Mouse (Mus musculus) gastrocnemius, adult 2 months (tissue): ENCODE data around the gene Idh3g. TPM values are rescaled to one million over a fixed set of nuclear protein-coding genes. Genes with fewer than 3 reads are reported as not detected.

Experiments used
- DNase-seq: peaks from one replicate; pipeline ENCODE4 v3.0.0; 2022
- H3K27ac ChIP-seq: fragments of 200-600 bp; 2 replicates; pipeline ENCODE4 v1.8.1; 2022; ENCODE audit warnings: mild to moderate bottlenecking
- H3K4me3 ChIP-seq: fragments of 200-600 bp; 2 replicates; pipeline ENCODE4 v1.8.1; 2022; ENCODE audit warnings: mild to moderate bottlenecking, moderate library complexity
- CTCF ChIP-seq: fragments of 200-600 bp; IDR thresholded peaks from 2 replicates; pipeline ENCODE4 v1.8.1; 2022; ENCODE audit warnings: antibody characterized with exemption, mild to moderate bottlenecking, moderate library complexity
- intact Hi-C: fragments of 180-260 bp; cut with DNase I; formaldehyde crosslinking; loops from one replicate; pipeline ENCODE4 v1.15.1; 2025
- long read RNA-seq, 2 experiments: library from polyadenylated mRNA; stranded (forward); transcript quantifications; one replicate each; pipeline ENCODE4 v2.0.0; 2021
- total RNA-seq, 2 experiments: library from RNA; stranded (reverse); gene quantifications; 2 replicates each; pipeline ENCODE4 v1.2.3; 2021

The Idh3g gene
- total RNA-seq = 100 to 1,000 TPM; 384 to 433 TPM
- long read RNA-seq, experiment 1, partial matches to known transcripts = 14 of 293 reads
- long read RNA-seq, experiment 1, other reads (novel, unspliced or antisense) = 279 of 293 reads
- long read RNA-seq, experiment 2, partial matches to known transcripts = 10 of 393 reads
- long read RNA-seq, experiment 2, other reads (novel, unspliced or antisense) = 382 of 393 reads

- intact Hi-C loops = loop anchor here (5.0 kb wide), 3 partner anchors 69 to 176 kb away; partner anchors contain the start of genes Abcd1, Bcap31 and Slc6a8
- peak; percentile 94 for DNase-seq
- TF ChIP-seq CTCF = peak; percentile 51
- Histone ChIP-seq H3K27ac (peak within 1 kb of the TSS; percentile 98), H3K4me3 (peak within 1 kb of the TSS; percentile 87)
These were observed at the start of gene Idh3g, which contains the start of gene Ssr4 for GRCm38 (mm10) chrX:73786364-73787224. Idh3g (minus strand) TSS chrX:73786897. Ssr4 (plus strand) TSS chrX:73787028.

GRCm38 (mm10) chrX:73835731-73836130 lies 49.0 kb upstream of the Idh3g start:
- Histone ChIP-seq H3K27ac (no peak overlapping the region), H3K4me3 (no peak overlapping the region)
- intact Hi-C loops = no loop called here
- no peak for DNase-seq
- TF ChIP-seq CTCF = no peak

GRCm38 (mm10) chrX:73824185-73825151 lies 37.8 kb upstream of the Idh3g start, which contains the start of gene Pdzd4:
Pdzd4 (minus strand) TSS chrX:73824969.
- intact Hi-C loops = no loop called here
- Histone ChIP-seq H3K27ac (peak within 1 kb of the TSS; percentile 58), H3K4me3 (peak within 1 kb of the TSS; percentile 81)
- TF ChIP-seq CTCF = no peak
- peak; percentile 65 for DNase-seq

GRCm38 (mm10) chrX:73823747-73824146 lies 37.0 kb upstream of the Idh3g start:
- intact Hi-C loops = no loop called here
- H3K4me3 ChIP-seq = peak overlapping the region; percentile 81
- H3K27ac ChIP-seq = no peak overlapping the region
- no peak for DNase-seq
- TF ChIP-seq CTCF = no peak

GRCm38 (mm10) chrX:73816596-73817314 lies 30.1 kb upstream of the Idh3g start:
- H3K27ac ChIP-seq = no peak overlapping the region
- H3K4me3 ChIP-seq = no peak overlapping the region
- TF ChIP-seq CTCF = no peak
- no peak for DNase-seq
- intact Hi-C loops = no loop called here

GRCm38 (mm10) chrX:73815072-73815471 lies 28.4 kb upstream of the Idh3g start:
- no peak for DNase-seq
- H3K4me3 ChIP-seq = no peak overlapping the region
- intact Hi-C loops = no loop called here
- no peak for TF ChIP-seq CTCF
- H3K27ac ChIP-seq = no peak overlapping the region

- Histone ChIP-seq H3K4me3 (no peak overlapping the region), H3K27ac (no peak overlapping the region)
- intact Hi-C loops = no loop called here
- DNase-seq = no peak
- no peak for TF ChIP-seq CTCF
These were observed 19.1 kb upstream of the Idh3g start for GRCm38 (mm10) chrX:73805814-73806213.

GRCm38 (mm10) chrX:73798502-73798901 lies 11.8 kb upstream of the Idh3g start:
- DNase-seq = peak; percentile 82
- peak; percentile 82 for TF ChIP-seq CTCF
- no peak overlapping the region for H3K4me3 ChIP-seq
- intact Hi-C loops = loop anchor here (2.0 to 10.0 kb wide), 4 partner anchors 96 to 614 kb away; partner anchors contain the start of gene Flna
- no peak overlapping the region for H3K27ac ChIP-seq

DNA sequence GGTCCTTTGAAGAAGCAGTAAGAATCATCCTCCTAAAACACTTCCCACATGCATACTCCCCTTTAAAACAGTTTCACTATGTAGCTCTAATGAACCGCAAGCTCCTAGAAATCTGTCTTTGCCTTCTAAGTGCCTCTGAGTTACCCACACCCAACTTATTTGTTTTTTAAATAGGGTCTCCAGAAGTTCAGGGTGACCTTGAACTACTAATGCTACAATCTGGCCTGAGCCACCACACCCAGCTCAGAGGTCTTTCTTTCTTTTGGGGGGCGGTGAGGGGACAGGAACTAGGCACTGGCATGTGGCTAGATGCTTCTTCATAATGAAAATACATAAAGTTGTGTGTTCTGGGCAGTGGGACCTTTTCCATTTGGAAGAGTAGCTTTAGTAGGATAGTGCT lies 10.8 kb upstream of the Idh3g start:
- no peak for TF ChIP-seq CTCF
- no peak for DNase-seq
- intact Hi-C loops = loop anchor here (5.0 to 10.0 kb wide), 3 partner anchors 150 to 615 kb away; partner anchors contain the start of gene Flna

GRCm38 (mm10) chrX:73793505-73793904 lies 6.8 kb upstream of the Idh3g start:
- no peak for TF ChIP-seq CTCF
- intact Hi-C loops = loop anchor here (10.0 kb wide), 1 partner anchor 451 kb away; the partner anchor contains the start of gene Flna

More for the DNA sequence above, 10.8 kb upstream of the Idh3g start:
- H3K27ac ChIP-seq = no peak overlapping the region
- no peak overlapping the region for H3K4me3 ChIP-seq

GRCm38 (mm10) chrX:73793039-73793438 lies 6.3 kb upstream of the Idh3g start:
- no peak overlapping the region for H3K27ac ChIP-seq
- H3K4me3 ChIP-seq = no peak overlapping the region
- no peak for DNase-seq
- TF ChIP-seq CTCF = no peak
- intact Hi-C loops = loop anchor here (10.0 kb wide), 1 partner anchor 452 kb away; the partner anchor contains the start of gene Flna

More at GRCm38 (mm10) chrX:73793505-73793904, 6.8 kb upstream of the Idh3g start:
- no peak for DNase-seq
- H3K27ac ChIP-seq = no peak overlapping the region
- H3K4me3 ChIP-seq = no peak overlapping the region
